Mouse (Mus musculus): ENCODE measurements around the gene Olfr323.
A peak's percentile ranks its signal among the peaks of the same experiment; 100 is the strongest.

The Olfr323 gene

GRCm38 (mm10) chr11:58630401-58630800 is at the start of gene Olfr323:
Gene Olfr323 (minus strand): TSS chr11:58630501.
- no peak for DNase-seq (ENCODE audit: low read depth, low spot score)

DNA sequence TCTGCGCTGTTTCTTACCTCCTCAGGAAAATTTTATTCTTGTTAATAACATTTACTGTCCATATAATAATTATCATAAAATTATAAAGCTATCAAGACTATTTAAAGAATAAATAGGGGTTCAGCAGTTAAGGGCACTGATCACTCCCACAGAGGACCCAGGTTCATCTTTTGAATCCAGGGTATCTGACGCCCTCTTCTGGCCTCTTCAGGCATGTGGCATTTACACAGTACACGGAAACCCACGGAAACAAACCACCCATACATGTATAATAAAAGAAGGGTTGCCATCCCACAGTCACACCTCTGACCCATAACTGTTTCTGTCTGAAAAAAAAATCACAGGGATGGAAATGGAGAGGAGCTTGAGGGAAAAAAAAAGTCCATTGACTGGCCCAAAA is 41.5 kb upstream of the Olfr323 start:
- DNase-seq (ENCODE audit: low read depth, low spot score): no peak

DNA sequence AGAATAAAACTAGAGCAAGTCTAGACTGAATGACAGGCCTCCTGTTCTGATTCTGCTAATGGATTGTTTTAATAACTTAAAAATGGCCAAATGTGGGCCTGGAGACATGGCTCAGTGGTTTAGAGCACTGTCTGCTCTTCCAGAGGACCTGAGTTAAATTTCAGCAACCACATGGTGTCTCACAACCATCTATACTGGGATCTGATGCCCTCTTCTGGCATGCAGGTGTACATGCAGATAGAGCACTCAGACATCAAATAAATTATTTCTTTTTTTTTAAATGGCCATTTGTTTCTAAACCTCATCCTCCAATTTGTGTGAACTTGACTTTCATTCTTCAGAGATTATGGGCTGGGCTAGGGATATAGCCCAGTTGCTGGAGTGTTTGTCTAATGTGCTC is 39.0 kb upstream of the Olfr323 start:
- DNase-seq (ENCODE audit: low read depth, low spot score): no peak

GRCm38 (mm10) chr11:58658596-58658995 is 28.3 kb upstream of the Olfr323 start, which contains the start of gene Olfr322:
Gene Olfr322 (plus strand): TSS chr11:58658782.
- DNase-seq (ENCODE audit: low read depth, low spot score): no peak

DNA sequence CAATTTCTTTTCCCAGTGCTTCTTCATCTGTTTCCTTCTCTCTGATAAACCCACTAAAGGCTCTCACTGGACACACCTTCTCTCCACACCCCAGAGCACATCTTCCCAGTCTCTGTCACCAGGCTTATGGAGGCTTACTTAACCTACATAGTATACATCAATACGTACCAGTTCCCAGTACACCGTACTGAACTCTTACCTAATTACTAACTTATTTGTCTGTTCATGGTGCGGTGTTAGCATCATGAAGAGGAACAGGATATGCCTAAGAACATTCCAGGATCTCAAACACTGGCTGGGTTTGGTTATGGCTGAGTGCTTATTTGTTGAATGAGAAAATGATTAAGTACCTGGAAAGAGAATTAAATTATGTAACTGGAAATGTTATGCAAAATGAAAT is 24.9 kb upstream of the Olfr323 start:
- no peak for DNase-seq (ENCODE audit: low read depth, low spot score)

GRCm38 (mm10) chr11:58643350-58643749 is 13.0 kb upstream of the Olfr323 start:
- DNase-seq (ENCODE audit: low read depth, low spot score): peak; percentile 54

DNA sequence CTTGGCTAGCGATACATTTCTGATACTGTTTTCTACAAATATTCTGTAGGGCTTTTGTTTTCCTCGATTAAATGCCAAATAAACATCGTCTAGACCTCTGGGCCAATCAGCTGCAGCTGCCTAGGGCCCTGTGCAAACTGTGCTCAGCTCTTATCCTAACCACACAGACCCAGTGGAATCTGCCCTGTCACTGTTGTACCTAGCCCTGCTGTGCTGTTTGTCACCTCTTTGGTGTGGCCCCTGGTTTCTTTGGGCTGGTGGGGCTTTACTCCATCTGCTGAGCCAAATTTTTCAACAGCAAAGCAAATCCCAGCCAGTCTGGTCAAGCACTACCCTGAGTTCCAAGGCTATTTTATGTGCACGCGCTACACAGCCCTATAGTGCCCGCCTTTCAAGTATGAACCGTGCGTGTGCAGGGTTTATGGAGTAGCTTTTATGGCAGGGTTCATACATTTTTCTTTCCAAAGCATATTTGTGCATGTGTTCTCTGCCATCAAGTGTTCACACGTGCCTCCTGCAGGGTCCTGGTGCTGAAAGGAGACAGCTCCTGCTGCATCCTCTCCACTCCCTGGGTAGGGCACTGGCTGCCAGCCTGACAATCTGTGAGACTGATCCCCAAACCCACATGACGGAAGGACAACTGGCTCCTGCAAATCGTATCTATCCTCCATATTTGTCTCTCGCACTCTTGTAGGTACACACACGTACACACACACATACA is 11.5 kb upstream of the Olfr323 start:
- DNase-seq (ENCODE audit: low read depth, low spot score): no peak

GRCm38 (mm10) chr11:58641057-58641456 is 10.8 kb upstream of the Olfr323 start:
- DNase-seq (ENCODE audit: low read depth, low spot score): no peak

DNA sequence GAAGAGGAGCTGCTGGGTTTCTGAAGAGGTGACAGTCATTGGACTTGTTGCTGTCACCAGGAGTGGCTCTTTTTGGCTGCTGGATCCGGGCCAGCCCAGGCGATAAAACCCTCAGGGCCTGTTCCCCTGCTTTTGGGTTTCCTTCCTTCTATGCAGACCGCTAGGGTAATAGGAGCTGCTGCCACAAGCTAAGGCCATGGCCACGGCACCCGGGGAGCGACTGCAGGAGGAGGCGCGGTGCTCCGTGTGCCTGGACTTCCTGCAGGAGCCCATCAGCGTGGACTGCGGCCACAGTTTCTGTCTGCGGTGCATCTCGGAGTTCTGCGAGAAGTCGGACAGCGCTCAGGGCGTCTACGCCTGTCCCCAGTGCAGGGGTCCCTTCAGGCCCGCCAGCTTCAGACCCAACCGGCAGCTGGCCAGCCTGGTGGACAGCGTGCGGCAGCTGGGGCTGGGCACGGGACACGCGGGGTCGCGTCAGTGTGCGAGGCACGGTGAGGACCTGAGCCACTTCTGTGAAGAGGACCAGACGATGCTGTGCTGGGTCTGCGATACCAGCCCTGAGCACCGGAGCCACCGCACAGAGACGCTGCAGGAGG is 10.1 kb upstream of the Olfr323 start, which contains the start of gene Trim58:
Trim58 (plus strand) TSS at position 194 of the 596 bp plus-strand sequence.
- DNase-seq (ENCODE audit: low read depth, low spot score): no peak

DNA sequence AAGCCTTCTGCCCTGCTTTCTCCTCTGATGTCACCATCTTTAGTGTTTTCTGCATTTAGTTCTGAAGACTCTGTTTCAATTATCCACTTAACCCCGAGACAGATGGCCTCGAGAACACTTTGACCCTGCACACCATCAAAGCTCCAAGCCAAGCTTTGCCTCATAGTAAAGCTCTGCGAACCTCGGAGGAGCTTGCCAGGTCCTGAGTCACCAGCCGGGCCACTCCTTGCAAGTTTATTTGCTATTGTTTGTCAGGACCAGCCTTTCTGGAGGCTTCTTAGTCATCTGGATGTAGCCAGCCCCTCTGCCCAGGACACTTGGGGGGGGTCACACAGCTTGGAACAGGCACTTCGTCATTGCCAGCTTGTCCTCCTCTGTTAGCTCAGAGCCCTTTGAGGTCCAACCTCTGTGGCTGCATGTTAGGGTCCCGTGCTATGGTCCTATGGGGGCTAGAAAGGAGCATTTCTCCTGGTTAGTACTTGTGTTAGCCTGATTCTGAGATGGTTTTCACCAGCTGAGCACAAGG is 7.9 kb upstream of the Olfr323 start:
- no peak for DNase-seq (ENCODE audit: low read depth, low spot score)

GRCm38 (mm10) chr11:58636376-58636977 is 6.2 kb upstream of the Olfr323 start:
- DNase-seq (ENCODE audit: low read depth, low spot score): peak; percentile 44

DNA sequence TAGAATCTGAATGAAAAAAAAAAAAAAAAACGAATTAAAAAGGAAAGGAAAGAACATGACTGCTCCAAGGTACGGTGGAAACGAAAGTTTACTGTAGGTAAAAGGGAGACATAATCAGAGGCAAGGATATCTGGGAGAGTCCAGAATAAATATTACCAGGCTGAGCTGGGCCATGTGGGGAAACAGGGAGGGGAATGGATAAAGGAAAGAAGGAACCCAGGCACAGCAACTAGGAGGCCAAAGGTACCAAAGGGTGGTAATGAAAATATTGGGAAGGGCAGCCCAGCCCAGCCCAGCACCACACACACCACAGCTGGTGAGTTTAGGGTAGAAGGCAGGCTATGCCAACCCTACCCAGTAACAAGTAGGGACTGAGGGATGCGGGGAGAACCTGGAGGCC is 4.6 kb upstream of the Olfr323 start:
- no peak for DNase-seq (ENCODE audit: low read depth, low spot score)

DNA sequence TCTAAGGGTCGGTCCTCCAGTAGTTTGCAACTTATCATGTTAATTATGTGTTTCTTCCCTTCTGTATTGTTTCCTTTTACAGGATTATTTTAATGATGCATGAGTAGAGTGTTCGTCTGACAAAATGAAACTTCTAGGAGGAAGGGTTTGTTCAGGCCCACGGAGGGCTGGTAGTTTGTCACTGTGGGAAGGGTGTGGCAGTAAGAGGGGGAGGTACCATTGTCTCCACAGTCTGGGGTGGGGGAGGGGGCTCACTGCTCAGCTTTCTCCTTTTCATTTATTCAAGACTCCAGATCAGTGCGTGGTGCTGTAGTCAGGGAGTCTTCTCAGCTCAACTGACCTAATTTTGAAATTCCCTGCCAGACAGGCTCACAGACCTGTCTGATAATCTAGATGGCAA is 4.2 kb downstream of the Olfr323 start:
- DNase-seq (ENCODE audit: low read depth, low spot score): no peak

- no peak for DNase-seq (ENCODE audit: low read depth, low spot score)
Measured at GRCm38 (mm10) chr11:58618793-58619192, 11.5 kb downstream of the Olfr323 start.

- no peak for DNase-seq (ENCODE audit: low read depth, low spot score)
Measured at GRCm38 (mm10) chr11:58618369-58618768, 11.9 kb downstream of the Olfr323 start.

DNA sequence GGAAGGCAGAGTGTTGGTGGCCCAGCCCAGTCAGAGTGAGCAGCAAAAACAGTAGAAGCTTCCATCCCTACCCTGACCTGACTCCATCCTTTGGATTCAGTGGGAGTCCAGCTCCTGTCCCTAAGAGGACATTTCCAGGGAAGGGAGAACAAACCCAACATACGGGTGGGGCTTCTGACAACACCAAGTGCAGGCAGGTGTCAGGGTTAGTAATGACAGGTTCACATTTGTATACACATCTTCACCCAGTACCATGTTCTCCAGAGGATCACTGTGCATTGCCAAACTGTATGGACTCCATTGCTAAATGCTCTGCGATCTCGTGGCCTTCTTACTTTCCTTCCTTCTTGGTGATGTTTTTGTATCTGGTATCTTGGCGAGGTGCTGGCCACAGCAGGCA is 14.3 kb downstream of the Olfr323 start, which contains the start of gene 2210407C18Rik:
2210407C18Rik (minus strand) TSS at position 101 of the 400 bp plus-strand sequence.
- no peak for DNase-seq (ENCODE audit: low read depth, low spot score)

- DNase-seq (ENCODE audit: low read depth, low spot score): no peak
Measured at GRCm38 (mm10) chr11:58614526-58614925, 15.8 kb downstream of the Olfr323 start.

DNA sequence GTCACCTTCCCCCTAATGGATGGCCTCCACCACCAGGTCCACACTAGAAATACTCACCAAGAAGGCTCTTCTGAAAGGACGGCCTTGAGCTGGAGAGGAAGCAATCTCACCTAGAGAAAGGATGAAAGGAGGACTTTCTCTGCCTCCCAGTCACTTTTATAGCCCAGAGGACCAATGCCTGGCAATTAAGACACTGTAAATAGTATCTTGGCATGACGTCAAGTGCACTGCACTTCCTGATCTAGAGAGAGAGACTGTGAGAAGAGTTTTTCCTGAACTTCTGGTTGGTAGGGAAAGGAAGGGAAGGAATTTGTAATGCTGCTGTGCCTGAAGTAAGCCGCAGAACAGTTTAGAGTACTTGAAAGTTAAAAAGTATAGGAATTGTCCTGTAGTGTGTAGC is 16.9 kb downstream of the Olfr323 start:
- no peak for DNase-seq (ENCODE audit: low read depth, low spot score)

DNA sequence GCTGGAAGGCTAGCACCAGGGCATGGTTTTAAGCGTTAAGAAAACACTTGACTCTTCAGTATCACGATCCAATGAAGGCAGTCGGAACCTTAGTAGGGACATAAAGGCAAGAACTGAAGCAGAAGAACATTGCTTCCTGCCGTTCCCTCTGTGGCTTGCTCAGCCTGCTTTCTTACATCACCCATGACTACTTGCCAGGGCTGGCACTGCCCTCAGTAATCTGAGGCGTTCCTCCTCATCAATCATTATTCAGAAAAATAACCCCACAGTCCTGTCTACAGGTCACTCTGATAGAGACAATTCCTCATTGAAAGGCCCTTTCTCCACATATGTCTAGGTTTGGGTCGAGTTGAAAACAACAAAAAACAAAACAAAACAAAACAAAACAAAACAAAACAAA is 23.3 kb downstream of the Olfr323 start:
- DNase-seq (ENCODE audit: low read depth, low spot score): no peak

GRCm38 (mm10) chr11:58606177-58606919 is 24.0 kb downstream of the Olfr323 start:
- no peak for DNase-seq (ENCODE audit: low read depth, low spot score)

DNA sequence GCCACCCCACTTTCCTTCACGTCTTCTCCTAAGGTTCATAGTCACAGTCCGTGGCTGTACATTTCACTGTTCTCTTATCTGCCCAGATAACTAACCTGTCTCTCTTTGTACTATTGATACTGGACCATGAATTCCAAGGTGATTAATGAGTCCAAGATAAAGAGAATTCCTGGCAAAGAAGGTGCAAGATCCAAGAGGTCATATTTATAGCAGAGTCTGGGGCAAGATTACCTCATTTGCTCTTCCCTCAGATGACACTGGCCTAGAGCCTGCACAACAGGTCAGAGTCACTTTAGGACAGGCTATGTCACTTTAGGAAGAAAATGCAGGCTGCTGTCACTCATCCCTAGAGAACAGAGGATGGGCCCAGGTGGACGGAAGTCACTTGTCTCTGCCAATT is 25.1 kb downstream of the Olfr323 start:
- no peak for DNase-seq (ENCODE audit: low read depth, low spot score)

DNA sequence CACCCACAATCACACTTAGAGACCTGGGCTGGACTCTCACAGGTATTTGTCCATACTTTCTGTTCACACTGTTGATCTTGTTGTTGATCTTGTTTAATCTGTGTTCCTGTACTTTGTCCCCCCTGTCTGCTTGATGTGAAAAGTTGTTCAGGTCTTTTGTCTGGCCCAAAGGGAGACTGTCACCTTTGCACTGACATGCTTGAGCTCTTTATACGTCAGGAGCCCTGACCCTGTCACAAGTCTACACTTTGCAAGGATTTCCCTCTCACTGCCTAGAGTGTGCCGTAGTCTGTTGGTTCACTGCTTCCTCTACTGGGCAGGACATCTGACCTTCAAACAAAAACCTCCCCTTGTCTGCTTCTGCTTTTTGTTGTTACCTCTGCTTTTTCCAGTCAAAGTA is 25.6 kb downstream of the Olfr323 start:
- DNase-seq (ENCODE audit: low read depth, low spot score): no peak

Measured in CD4-positive helper T cell, adult 2 months (primary cell).